Mouse (Mus musculus) monocyte, adult 2 months (primary cell): ENCODE data around the gene Pfdn6.
"Not testable (repeated sequence)": the region's sequence is repeated elsewhere in the genome, so short reads cannot be mapped to it uniquely, and the experiment has no call there.

Source experiments
- DNase-seq, 2 experiments: peaks; one replicate each; pipeline ENCODE4 v3.0.0; 2022; ENCODE audit warnings: low spot score in 2 of 2, low read depth in 1 of 2

The Pfdn6 gene

DNA sequence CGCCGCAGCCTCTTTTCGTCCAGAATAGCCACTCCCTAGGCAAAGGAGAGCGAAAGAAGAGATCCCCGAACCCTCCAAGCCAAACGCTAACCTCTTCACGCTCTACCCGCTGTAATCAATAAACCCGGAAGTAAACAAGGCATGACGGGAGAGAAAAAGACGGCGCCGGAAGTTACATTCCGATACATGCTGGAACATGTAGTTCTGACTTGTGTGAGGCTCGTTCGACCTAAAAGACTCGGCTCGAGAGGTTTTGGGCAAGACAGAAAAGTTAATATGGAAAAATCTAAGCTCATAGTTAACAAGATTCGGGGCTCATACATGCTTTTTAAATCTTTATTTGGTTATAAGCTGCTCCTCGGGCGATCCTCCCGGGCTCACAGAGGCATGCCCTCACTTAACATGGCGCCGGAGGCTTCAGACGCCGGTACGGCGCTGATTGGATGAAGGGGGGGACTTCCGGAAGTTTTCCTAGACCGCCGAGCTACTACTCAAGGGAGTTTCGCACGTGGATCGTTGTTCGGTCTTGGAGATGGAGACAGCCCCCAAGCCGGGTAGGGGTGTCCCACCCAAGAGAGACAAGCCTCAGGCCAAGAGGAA is at the start of gene Pfdn6, which contains the start of gene Wdr46:
TSS of gene Pfdn6 (minus strand) at position 138 of the 600 bp plus-strand sequence.
TSS of gene Wdr46 (plus strand) at position 455 of the 600 bp plus-strand sequence.
- peak in 1 of 2 experiments; percentile 69 for DNase-seq

GRCm38 (mm10) chr17:33982136-33982535 is 42.0 kb upstream of the Pfdn6 start:
- DNase-seq = not testable (repeated sequence)

- DNase-seq = peak; percentile 81 to 86
These were observed 41.2 kb upstream of the Pfdn6 start for GRCm38 (mm10) chr17:33981192-33981909.

DNA sequence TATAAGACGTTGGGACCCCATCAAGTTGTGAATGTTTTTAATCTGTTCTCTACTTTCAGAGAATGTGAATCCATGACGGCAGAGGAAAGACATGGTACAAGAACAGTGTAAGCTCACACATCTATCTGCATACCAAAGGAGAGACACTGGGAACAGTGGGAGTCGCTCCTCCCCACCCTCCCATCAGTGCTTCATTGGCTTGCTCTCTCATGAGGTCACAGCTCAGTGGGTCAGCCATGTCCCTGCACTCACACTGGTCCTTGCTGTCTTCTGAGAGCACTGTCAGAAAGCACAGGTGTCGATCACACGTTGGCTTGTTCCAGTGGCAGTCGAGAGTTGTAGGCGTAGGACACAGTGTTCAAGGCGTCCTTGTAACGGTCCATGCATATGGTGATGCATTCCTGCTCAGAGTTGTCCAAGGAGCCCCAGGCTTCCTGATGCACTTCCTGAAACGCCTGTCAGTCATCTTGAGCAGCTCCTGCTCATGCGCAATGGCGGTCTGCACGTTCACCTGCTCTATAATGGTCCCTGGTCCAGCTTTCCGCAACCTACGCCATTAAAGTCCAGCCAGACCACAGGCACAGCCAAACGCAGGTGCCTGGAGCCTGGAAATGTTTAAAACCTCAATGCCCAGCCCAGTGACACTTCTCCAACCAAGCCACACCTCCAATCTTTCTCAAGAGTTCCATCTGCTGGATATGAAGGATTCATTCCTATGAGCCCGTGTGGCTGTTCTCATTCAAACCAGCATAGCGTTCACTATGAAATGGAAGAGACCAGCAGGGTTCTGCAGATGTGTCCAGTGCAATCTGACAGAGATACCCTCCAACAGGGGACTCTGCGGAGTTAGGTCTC is 40.3 kb upstream of the Pfdn6 start:
- no peak for DNase-seq

DNA sequence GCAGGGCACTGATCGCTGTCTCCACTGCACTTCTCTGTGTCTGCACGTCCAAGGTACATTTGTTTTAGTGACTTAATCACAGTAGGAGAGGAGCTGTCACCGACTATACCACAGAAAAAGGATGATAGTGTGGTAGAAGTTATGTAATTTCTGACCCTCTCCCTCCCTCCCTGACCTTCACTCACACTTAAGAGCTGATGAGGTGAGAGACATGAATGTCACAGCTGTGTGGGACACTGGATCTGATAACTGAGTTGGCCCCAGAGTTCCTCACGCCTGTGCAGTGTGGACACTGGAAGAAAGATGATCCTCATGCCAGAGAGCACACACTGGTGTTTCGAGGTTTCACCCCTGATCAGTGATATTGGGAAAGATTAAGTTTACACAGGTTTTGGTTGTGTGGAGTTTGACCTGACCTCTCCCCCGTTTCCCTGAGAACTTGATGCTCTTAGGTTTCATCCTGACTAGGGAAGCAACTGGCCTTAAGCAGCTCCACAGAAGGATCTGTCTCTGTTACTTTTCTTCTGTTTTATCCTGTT is 39.4 kb upstream of the Pfdn6 start:
- no peak for DNase-seq

- peak; percentile 95 for DNase-seq
These were observed 38.5 kb upstream of the Pfdn6 start for GRCm38 (mm10) chr17:33978631-33979031.

DNA sequence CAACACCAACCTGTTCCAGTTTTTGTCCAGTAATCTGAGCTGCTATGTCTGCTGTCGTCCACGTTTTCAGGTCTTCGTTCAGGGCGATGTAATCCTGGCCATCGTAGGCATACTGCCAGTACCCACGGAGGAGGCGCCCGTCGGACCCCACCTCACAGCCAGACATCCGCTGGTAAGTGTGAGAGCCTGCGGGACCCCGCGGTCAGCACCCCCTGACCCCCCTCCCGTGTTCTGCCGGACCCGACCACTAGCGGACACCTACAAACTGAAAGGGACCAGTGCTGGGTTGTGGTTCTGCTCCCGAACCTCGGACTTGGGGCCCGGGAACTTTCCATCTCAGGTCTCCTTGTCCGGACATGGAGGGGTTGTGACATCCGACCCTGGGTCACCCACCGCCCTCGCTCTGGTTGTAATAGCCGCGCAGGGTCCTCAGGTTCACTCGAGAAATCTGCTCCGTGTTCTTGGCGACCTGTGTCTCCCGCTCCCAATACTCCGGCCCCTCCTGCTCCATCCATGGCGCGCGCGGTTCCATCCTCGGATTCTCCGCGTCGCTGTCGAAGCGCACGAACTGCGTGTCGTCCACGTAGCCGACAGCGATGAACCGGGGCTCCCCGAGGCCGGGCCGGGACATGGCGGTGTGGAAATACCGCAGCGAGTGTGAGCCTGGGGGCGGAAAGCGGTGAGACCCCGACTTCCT is 37.9 kb upstream of the Pfdn6 start:
- no peak for DNase-seq

DNA sequence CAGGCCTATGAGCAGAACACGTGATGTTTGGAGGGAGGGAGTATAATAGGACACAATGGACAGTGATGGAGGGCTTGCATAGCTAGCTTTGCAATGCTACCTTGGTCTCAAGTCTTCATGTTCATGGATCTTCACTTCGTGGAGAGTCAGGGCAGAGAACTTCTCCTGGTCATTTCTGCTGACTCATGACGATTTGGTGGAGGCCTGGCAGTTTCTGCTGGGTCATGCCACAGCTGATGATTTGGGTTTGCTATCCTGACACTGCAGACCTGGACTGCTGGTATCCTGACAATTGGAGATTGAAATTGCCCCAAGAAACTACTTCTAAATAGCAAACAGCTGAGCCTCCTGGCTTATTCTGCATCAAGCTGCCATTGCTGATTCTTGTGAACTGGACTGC is 33.4 kb upstream of the Pfdn6 start:
- DNase-seq = no peak

DNA sequence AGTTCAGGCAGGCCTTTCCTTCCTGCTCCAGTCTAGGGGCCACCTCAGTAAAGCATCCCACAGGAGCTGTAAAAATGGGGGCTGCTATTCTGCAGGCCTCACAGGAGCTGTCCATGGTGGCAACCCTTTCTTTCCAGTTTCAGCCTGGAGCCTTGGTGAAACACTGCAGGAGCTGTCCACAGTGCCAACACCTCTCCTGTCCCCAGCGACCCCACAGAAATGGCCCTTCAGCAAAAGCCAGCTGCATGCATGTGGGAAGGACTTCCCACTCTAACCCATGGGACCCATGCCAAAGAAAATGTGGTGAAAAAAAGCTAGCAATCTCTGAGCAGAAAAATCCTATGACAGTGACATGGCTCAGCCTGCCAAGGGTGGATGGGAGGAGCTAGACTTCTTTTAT is 32.5 kb upstream of the Pfdn6 start:
- DNase-seq = no peak

DNA sequence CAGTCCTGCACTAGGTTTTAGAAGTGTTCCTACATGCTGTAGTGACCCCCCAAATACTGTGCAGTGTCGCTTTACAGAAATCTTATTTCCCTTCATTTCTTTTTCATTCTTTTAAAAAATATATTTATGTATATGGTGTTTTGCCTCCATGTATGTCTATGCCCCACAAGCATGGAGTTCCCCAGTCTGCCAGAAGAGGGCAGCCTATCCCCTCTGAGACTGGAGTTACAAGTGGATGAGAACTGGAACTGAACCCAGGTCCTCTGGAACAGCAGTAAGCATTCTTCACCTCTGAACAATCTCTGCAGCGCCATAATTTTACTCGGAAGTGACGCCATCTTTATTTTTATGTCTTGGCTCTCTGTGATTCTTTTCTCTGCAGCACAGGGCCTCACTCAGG is 29.3 kb upstream of the Pfdn6 start:
- DNase-seq = no peak

- DNase-seq = no peak
These were observed 28.8 kb upstream of the Pfdn6 start for GRCm38 (mm10) chr17:33968927-33969326.

GRCm38 (mm10) chr17:33968489-33968888 is 28.3 kb upstream of the Pfdn6 start:
- DNase-seq = peak in 1 of 2 experiments; percentile 74

DNA sequence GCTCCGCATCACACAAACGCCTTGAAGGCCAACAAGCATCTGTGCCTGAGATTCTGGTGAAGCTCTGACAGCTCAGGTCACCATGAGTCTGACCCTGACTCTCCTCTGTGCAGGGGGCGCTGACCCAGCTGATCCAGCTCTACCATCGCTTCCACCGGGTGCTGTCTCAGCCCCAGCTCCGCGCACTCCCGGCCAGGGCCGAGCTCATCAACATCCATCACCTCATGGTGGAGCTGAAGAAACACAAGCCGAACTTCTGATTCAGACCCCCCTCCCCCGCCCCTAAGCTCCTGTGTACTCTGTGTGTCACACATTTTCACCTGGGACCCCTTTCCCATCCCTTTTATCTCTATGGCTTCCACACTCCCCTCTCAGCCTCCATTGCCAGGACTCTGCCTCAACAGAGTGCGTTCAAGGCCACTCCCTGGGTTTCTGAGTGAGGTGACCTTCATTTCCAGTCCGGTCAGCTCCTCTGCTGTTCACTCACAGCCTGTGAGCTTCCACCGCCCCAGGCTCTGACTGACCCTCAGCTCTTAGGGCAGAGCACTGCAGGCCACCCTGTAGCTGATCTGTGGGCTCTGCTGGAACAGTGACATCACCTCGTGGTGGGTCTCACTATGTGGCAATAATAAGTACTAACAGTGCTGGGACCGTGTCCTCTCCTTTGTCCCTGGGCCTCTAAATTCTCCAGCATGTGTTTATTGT is 25.9 kb upstream of the Pfdn6 start:
- no peak for DNase-seq

DNA sequence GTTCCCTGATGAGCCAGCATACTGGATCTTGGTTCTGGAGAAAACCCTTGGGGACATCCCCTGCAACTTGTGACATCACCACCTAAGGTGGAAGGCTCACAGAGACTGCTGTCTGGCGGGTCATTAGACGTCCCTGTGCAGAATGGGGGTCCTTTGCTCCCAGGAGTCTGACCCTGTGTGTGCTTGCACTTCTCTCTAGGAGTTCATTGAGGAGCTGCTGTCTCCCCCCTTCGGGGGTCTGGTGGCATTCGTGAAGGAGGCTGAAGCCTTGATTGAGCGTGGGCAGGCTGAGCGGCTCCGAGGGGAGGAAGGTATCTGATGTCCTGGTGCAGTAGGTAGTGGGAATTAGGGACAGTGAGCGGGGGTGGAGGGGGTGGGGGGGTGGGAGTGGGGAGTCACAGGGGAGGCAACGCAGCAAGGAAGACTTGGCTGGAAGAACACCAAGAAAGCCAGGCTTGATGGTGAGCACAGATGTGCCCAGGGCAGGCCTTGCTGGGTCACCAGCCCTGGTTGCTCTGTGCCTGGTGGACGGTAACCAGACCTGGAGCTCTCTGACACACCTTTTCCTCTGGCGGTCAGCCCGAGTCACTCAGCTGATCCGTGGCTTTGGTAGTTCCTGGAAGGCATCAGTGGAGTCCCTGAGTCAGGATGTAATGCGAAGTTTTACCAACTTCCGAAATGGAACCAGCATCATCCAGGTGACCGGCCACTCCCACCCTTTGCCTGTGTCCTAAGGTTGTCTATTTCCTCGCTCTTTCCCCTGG is 25.1 kb upstream of the Pfdn6 start:
- DNase-seq = no peak

- DNase-seq = no peak
These were observed 22.7 kb upstream of the Pfdn6 start for GRCm38 (mm10) chr17:33962876-33963275.

DNA sequence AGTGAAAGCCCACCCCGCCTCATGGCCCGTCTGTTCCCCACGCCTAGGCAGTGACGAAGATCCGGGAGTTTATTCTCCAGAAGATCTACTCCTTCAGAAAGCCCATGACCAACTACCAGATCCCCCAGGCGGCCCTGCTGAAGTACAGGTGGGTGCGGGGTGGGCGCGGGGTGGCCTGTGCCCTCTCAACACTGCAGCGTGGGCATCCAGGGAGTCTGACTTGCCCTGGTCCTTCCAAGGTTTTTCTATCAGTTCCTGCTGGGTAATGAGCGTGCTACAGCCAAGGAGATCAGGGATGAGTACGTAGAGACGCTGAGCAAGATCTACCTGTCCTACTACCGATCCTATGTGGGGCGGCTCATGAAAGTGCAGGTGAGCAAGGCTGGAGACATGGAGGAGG is 19.8 kb upstream of the Pfdn6 start:
- DNase-seq = no peak

GRCm38 (mm10) chr17:33959135-33959534 is 19.0 kb upstream of the Pfdn6 start:
- no peak for DNase-seq

- DNase-seq = no peak
These were observed 18.3 kb upstream of the Pfdn6 start for GRCm38 (mm10) chr17:33958451-33958850.

GRCm38 (mm10) chr17:33957493-33957892 is 17.4 kb upstream of the Pfdn6 start:
- no peak for DNase-seq

DNA sequence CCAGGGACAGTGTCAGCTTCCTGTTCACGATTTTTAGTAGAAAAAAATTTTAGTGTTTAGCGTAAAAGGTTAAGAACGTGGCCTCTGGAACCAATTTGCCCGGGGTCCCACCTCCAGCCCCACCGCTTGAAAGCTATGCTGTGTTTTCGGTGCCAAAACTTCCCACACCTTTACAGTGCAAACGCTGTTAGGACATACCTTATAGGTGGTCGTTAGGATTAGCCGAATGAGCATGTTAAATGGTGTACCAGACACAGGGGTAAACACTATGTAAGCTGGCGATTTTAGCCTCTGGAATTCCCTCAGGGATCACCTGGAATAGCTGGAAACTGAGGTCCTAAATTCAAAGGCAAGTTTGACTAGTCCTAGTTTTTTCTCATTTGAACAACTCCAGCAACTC is 16.2 kb upstream of the Pfdn6 start:
- DNase-seq = no peak
